Mouse (Mus musculus) olfactory bulb, adult 2 months (tissue): ENCODE measurements at regions not wholly inside any gene's neighbourhood (a gene's known extent, or its start where the extent isn't known, plus 50 kb on each side); places are given as distances from the start of the nearest gene placed in this dataset.

Source experiments
- H3K27ac ChIP-seq: fragments of 200-500 bp; 2 replicates; pipeline ENCODE4 v1.5.1; 2012; ENCODE audit warnings: low read depth, low read length; ENCODE audit not compliant: insufficient read depth
- H3K4me1 ChIP-seq: fragments of 200-500 bp; 2 replicates; pipeline ENCODE4 v1.6.1; 2012; ENCODE audit warnings: low read length; ENCODE audit not compliant: control insufficient read depth, insufficient read depth
- H3K4me3 ChIP-seq: fragments of 200-500 bp; 2 replicates; pipeline ENCODE4 v1.5.1; 2012; ENCODE audit warnings: mild to moderate bottlenecking, low read depth, low read length, moderate library complexity; ENCODE audit not compliant: insufficient read depth
- CTCF ChIP-seq: fragments of 200-500 bp; IDR thresholded peaks from 2 replicates; pipeline ENCODE4 v1.5.1; 2012; ENCODE audit warnings: low read depth, mild to moderate bottlenecking, low read length, moderate library complexity; ENCODE audit not compliant: insufficient read depth
- POLR2A ChIP-seq: fragments of 200-500 bp; IDR thresholded peaks from 2 replicates; pipeline ENCODE4 v1.6.1; 2012; ENCODE audit warnings: mild to moderate bottlenecking, low read depth, low read length, moderate library complexity; ENCODE audit not compliant: insufficient read depth
- WGBS: fragments of 180-500 bp; shearing (Covaris S2); methylation state at CpG from one replicate; pipeline ENCODE4 v1.1.7; 2018; 5-methylcytosine and 5-hydroxymethylcytosine counted together

- Histone ChIP-seq H3K4me3 (no peak overlapping the region), H3K27ac (no peak overlapping the region), H3K4me1 (peaks cover 5% of the 10 kb centered on the region; the same call in 1 of the 2 replicates)
- WGBS: 60% methylated on average over 3 of the region's 3 CpGs
- no peak for TF ChIP-seq POLR2A
- no peak for TF ChIP-seq CTCF
Observed at GRCm38 (mm10) chr5:111659229-111659628, 74.5 kb upstream of the Gm26897 start.

- 38% methylated on average over 10 of the region's 10 CpGs for WGBS
- Histone ChIP-seq H3K27ac (no peak overlapping the region), H3K4me3 (no peak overlapping the region), H3K4me1 (peaks cover 5% of the 10 kb centered on the region; the same call in 1 of the 2 replicates)
- TF ChIP-seq POLR2A (no peak), CTCF (no peak)
Observed at GRCm38 (mm10) chr5:111660447-111660846, 73.3 kb upstream of the Gm26897 start.

GRCm38 (mm10) chr5:111660968-111661367 is 72.8 kb upstream of the Gm26897 start:
- 54% methylated on average over 6 of the region's 6 CpGs for WGBS
- Histone ChIP-seq H3K27ac (no peak overlapping the region), H3K4me1 (peaks cover 5% of the 10 kb centered on the region; the same call in 1 of the 2 replicates), H3K4me3 (no peak overlapping the region)
- TF ChIP-seq CTCF: no peak
- no peak for TF ChIP-seq POLR2A

GRCm38 (mm10) chr5:111661971-111662370 is 71.8 kb upstream of the Gm26897 start:
- H3K4me3 ChIP-seq: no peak overlapping the region
- H3K27ac ChIP-seq: no peak overlapping the region
- WGBS: 51% methylated on average over 12 of the region's 12 CpGs
- H3K4me1 ChIP-seq: peaks cover 5% of the 10 kb centered on the region; the same call in 1 of the 2 replicates
- TF ChIP-seq POLR2A: no peak
- no peak for TF ChIP-seq CTCF

GRCm38 (mm10) chr5:111663831-111664230 is 69.9 kb upstream of the Gm26897 start:
- Histone ChIP-seq H3K4me3 (no peak overlapping the region), H3K4me1 (peaks cover 3% of the 10 kb centered on the region; the same call in 1 of the 2 replicates), H3K27ac (no peak overlapping the region)
- TF ChIP-seq POLR2A (no peak), CTCF (no peak)
- 95% methylated on average over 7 of the region's 7 CpGs for WGBS

- WGBS: 89% methylated on average over 19 of the region's 19 CpGs
- no peak for TF ChIP-seq POLR2A
- no peak for TF ChIP-seq CTCF
- Histone ChIP-seq H3K4me3 (no peak overlapping the region), H3K27ac (no peak overlapping the region), H3K4me1 (peaks cover 3% of the 10 kb centered on the region; the same call in 1 of the 2 replicates)
Observed at GRCm38 (mm10) chr5:111665406-111665805, 68.3 kb upstream of the Gm26897 start.

GRCm38 (mm10) chr5:111666007-111666406 is 67.7 kb upstream of the Gm26897 start:
- TF ChIP-seq POLR2A (no peak), CTCF (no peak)
- Histone ChIP-seq H3K4me3 (no peak overlapping the region), H3K27ac (no peak overlapping the region), H3K4me1 (0 out of 2 replicates have a peak, but pooled peaks cover 3% of the 10 kb centered on the region)
- WGBS: 70% methylated on average over 8 of the region's 8 CpGs

GRCm38 (mm10) chr5:111667901-111668300 is 65.8 kb upstream of the Gm26897 start:
- no peaks in the 10 kb centered on the region for H3K4me1 ChIP-seq
- no peak for TF ChIP-seq CTCF
- no peak for TF ChIP-seq POLR2A
- H3K27ac ChIP-seq: no peak overlapping the region
- no peak overlapping the region for H3K4me3 ChIP-seq
- 74% methylated on average over 3 of the region's 3 CpGs for WGBS

GRCm38 (mm10) chr5:111669139-111669538 is 64.6 kb upstream of the Gm26897 start:
- TF ChIP-seq CTCF (no peak), POLR2A (no peak)
- H3K27ac ChIP-seq: no peak overlapping the region
- no peak overlapping the region for H3K4me3 ChIP-seq
- no peaks in the 10 kb centered on the region for H3K4me1 ChIP-seq

- WGBS: 89% methylated on average over 6 of the region's 6 CpGs
- Histone ChIP-seq H3K27ac (no peak overlapping the region), H3K4me1 (peaks cover 12% of the 10 kb centered on the region; the same call in 1 of the 2 replicates), H3K4me3 (no peak overlapping the region)
- TF ChIP-seq POLR2A (no peak), CTCF (no peak)
Observed at GRCm38 (mm10) chr5:111671762-111672161, 62.0 kb upstream of the Gm26897 start.
